Mouse (Mus musculus) lung, postnatal 10 days (tissue): ENCODE measurements around the gene Zscan20.
"Not testable (repeated sequence)": the region's sequence is repeated elsewhere in the genome, so short reads cannot be mapped to it uniquely, and the experiment has no call there.

ENCODE experiments used
- DNase-seq: peaks from one replicate; pipeline ENCODE4 v3.0.0; 2021

Gene Zscan20

GRCm38 (mm10) chr4:128613326-128613725 is 3.4 kb upstream of the Zscan20 start:
- peak; percentile 59 for DNase-seq

- not testable (repeated sequence) for DNase-seq
These were observed 1.8 kb upstream of the Zscan20 start for GRCm38 (mm10) chr4:128611726-128612125.

- DNase-seq = no peak
These were observed 808 bp upstream of the Zscan20 start for GRCm38 (mm10) chr4:128610706-128611105.

GRCm38 (mm10) chr4:128609276-128609924 is 498 bp downstream of the Zscan20 start:
- no peak for DNase-seq

- DNase-seq = no peak
These were observed 2.2 kb downstream of the Zscan20 start for GRCm38 (mm10) chr4:128607661-128608060.

- no peak for DNase-seq
These were observed 3.3 kb downstream of the Zscan20 start for GRCm38 (mm10) chr4:128606586-128606985.

GRCm38 (mm10) chr4:128597801-128598560 is 11.9 kb downstream of the Zscan20 start:
- DNase-seq = no peak

GRCm38 (mm10) chr4:128594062-128594461 is 15.8 kb downstream of the Zscan20 start:
- no peak for DNase-seq

GRCm38 (mm10) chr4:128593286-128593685 is 16.6 kb downstream of the Zscan20 start:
- no peak for DNase-seq

GRCm38 (mm10) chr4:128579182-128579581 is 30.7 kb downstream of the Zscan20 start:
- peak; percentile 25 for DNase-seq

GRCm38 (mm10) chr4:128575811-128576210 is 34.1 kb downstream of the Zscan20 start:
- peak; percentile 34 for DNase-seq

- no peak for DNase-seq
These were observed 49.6 kb downstream of the Zscan20 start for GRCm38 (mm10) chr4:128560327-128560726.

GRCm38 (mm10) chr4:128554198-128554597 is 55.7 kb downstream of the Zscan20 start:
- DNase-seq = no peak

- DNase-seq = no peak
These were observed 59.1 kb downstream of the Zscan20 start for GRCm38 (mm10) chr4:128550756-128551155.

- not testable (repeated sequence) for DNase-seq
These were observed 65.9 kb downstream of the Zscan20 start for GRCm38 (mm10) chr4:128543956-128544486.

- peak; percentile 28 for DNase-seq
These were observed 66.5 kb downstream of the Zscan20 start for GRCm38 (mm10) chr4:128543378-128543777.
